Mouse (Mus musculus): Measurements from ENCODE around the gene Piezo1.

DNA sequence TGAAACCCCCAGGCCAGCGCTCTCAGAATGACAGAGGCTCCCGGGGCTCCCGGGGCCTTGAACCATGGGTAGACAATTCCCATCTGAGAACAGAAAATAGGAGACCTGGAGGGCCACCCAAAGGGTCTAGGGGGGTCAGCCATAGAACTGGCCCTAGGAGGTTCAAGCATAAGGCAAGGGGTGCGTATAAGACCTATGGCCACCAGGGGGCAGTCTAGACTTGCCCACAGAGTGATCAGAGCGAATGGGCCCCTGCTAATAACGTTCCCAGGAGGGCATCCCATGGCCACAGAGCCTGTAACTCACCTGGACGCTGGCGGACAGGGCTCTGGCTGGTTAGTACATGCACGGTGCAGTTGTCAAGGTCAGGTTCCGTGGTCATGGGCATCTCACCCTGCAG, 50.3 kb downstream of the Piezo1 start:
- TF ChIP-seq MAX (IDR thresholded peaks at IDR 0.05; ENCODE audit: low read length) (no peak), MXI1 (IDR thresholded peaks at IDR 0.05; ENCODE audit: low read depth, low read length) (no peak), POLR2A (IDR thresholded peaks at IDR 0.05; ENCODE audit: low read depth, low read length) (no peak), CTCF (conservative IDR thresholded peaks at IDR 0.05 in 1 of 2, IDR thresholded peaks at IDR 0.05 in 1 of 2; ENCODE audit: low read depth in 2 of 2, low read length in 2 of 2) (peak; percentile 82 to 93), CHD1 (IDR thresholded peaks at IDR 0.05; ENCODE audit: low read depth, low read length) (no peak), ETS1 (conservative IDR thresholded peaks at IDR 0.05; ENCODE audit: low read depth, low read length) (no peak), MYC (IDR thresholded peaks at IDR 0.05; ENCODE audit: low read depth, low read length) (no peak), JUN (IDR thresholded peaks at IDR 0.05; ENCODE audit: insufficient read depth, low read depth, low read length) (no peak), RAD21 (IDR thresholded peaks at IDR 0.05; ENCODE audit: low read depth, low read length) (peak; percentile 91), JUND (conservative IDR thresholded peaks at IDR 0.05; ENCODE audit: low read depth, low read length) (no peak), NELFE (IDR thresholded peaks at IDR 0.05; ENCODE audit: low read depth, low read length) (no peak), TCF12 (IDR thresholded peaks at IDR 0.05; ENCODE audit: low read depth, low read length) (no peak), ZNF384 (IDR thresholded peaks at IDR 0.05; ENCODE audit: low read depth, low read length) (no peak)
